Mouse (Mus musculus) midbrain, embryonic 10.5 days (tissue): ENCODE data around the gene Rcan3. TPM values are rescaled to one million over a fixed set of nuclear protein-coding genes. Genes with fewer than 3 reads are reported as not detected.

Experiments
- DNase-seq: peaks from one replicate; pipeline ENCODE4 v3.0.0-alpha.2; 2017; ENCODE audit warnings: low spot score
- H3K27ac ChIP-seq: fragments of 300-500 bp; sonication (generic); replicated peaks from 2 replicates; pipeline ENCODE4 v1.5.1; 2016; ENCODE audit warnings: mild to moderate bottlenecking
- H3K27me3 ChIP-seq: fragments of 300-500 bp; sonication (generic); 2 replicates; pipeline ENCODE4 v1.6.1; 2016; ENCODE audit warnings: low read depth, mild to moderate bottlenecking; ENCODE audit not compliant: poor library complexity, severe bottlenecking
- H3K36me3 ChIP-seq: fragments of 300-500 bp; sonication (generic); 2 replicates; pipeline ENCODE4 v1.6.1; 2016; ENCODE audit warnings: mild to moderate bottlenecking, moderate library complexity
- H3K4me1 ChIP-seq: fragments of 300-500 bp; sonication (generic); 2 replicates; pipeline ENCODE4 v1.6.1; 2016
- H3K4me3 ChIP-seq: fragments of 300-500 bp; sonication (generic); 2 replicates; pipeline ENCODE4 v1.5.1; 2016; ENCODE audit warnings: mild to moderate bottlenecking, moderate library complexity
- H3K9me3 ChIP-seq: fragments of 300-500 bp; sonication (generic); replicated peaks from 2 replicates; pipeline ENCODE4 v1.6.1; 2016; ENCODE audit warnings: mild to moderate bottlenecking
- WGBS: fragments of 180-500 bp; shearing (Covaris S2); methylation state at CpG from one replicate; pipeline ENCODE4 v1.1.7; 2016; 5-methylcytosine and 5-hydroxymethylcytosine counted together
- polyA plus RNA-seq: library from polyadenylated mRNA; unstranded; fragments of >200 nt; fragmentation: Nextera tagmentation; extraction: Ambion mirVana; gene quantifications from 2 replicates; pipeline ENCODE4 v1.2.1, GENCODE M21; 2016

The Rcan3 gene
- polyA plus RNA-seq, 1 experiment from 2014 or later: 9.4 TPM

- WGBS: 88% methylated on average over 2 of the region's 2 CpGs
- no peak for DNase-seq
- H3K4me1 ChIP-seq: peaks cover 6% of the 10 kb centered on the region; the same call in 1 of the 2 replicates
Measured at GRCm38 (mm10) chr4:135404916-135405315, 28.7 kb downstream of the Rcan3 start.

GRCm38 (mm10) chr4:135404048-135404447 is 29.6 kb downstream of the Rcan3 start:
- WGBS: 77% methylated on average over 10 of the region's 10 CpGs
- no peak for DNase-seq
- Histone ChIP-seq H3K27me3 (peaks cover 24% of the 10 kb centered on the region), H3K36me3 (no peaks in the 10 kb centered on the region), H3K27ac (no peak overlapping the region), H3K4me1 (peaks cover 6% of the 10 kb centered on the region; the same call in 1 of the 2 replicates), H3K4me3 (no peak overlapping the region), H3K9me3 (no peaks in the 10 kb centered on the region)

More at GRCm38 (mm10) chr4:135404916-135405315, 28.7 kb downstream of the Rcan3 start:
- no peak overlapping the region for H3K27ac ChIP-seq
- no peaks in the 10 kb centered on the region for H3K36me3 ChIP-seq
- H3K4me3 ChIP-seq: no peak overlapping the region
- H3K9me3 ChIP-seq: no peaks in the 10 kb centered on the region; the same call in 1 of the 2 replicates
- H3K27me3 ChIP-seq: peaks cover 16% of the 10 kb centered on the region

DNA sequence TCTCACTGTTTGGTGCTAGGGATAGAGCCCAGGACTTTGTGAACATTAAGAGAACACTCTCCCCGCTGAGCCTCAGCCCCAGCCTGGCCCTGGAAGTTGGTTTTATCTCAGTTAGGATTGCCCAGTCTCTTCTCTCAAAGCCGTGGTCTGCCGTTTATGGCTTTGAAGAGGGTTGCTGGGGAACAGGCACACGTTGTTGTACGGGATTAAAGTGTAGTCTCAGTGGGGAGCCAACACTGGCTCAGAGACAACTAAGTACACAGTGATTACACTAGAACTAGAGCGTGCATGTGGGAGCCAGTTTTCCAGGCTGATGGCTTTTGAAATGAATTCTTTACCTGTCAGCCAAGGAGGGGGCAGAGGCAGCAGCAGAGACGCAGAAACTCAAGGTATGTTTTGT is 31.8 kb downstream of the Rcan3 start:
- Histone ChIP-seq H3K27ac (no peak overlapping the region), H3K9me3 (no peaks in the 10 kb centered on the region), H3K36me3 (no peaks in the 10 kb centered on the region), H3K27me3 (peaks cover 46% of the 10 kb centered on the region), H3K4me1 (peaks cover 19% of the 10 kb centered on the region), H3K4me3 (no peak overlapping the region)
- no peak for DNase-seq
- WGBS: 21% methylated on average over 7 of the region's 7 CpGs

DNA sequence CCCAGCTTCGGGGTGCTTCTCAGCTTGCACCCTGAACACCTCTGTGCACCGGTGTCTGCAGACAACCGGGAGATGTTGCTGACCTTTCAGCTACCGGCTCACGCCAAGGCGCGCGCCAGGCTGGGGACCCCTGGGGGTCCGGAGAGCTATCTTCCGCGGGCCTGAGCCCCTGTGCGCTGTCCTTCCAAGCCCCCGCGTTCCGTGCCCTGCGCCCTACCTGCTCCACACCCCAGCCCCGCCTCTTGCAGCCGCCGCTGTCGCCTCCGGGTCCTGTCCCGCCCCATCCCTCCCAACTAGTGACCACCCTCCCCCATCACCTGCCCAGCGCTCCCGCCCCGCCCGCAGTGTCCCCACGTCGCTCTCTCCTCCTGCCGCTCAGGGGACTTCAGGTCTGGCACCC is 35.7 kb downstream of the Rcan3 start, which contains the start of gene Ncmap:
Ncmap (minus strand) TSS at position 237 of the 400 bp plus-strand sequence.
- no peaks in the 10 kb centered on the region for H3K9me3 ChIP-seq
- H3K4me1 ChIP-seq: peaks cover 19% of the 10 kb centered on the region
- DNase-seq: peak; percentile 19
- peaks cover 64% of the 10 kb centered on the region for H3K27me3 ChIP-seq
- H3K27ac ChIP-seq: no peak within 1 kb of the TSS; the same call in 1 of the 2 replicates
- H3K36me3 ChIP-seq: no peaks in the 10 kb centered on the region
- WGBS: under 1% methylated on average over 26 of the region's 29 CpGs
- peak within 1 kb of the TSS; percentile 53 for H3K4me3 ChIP-seq

- H3K36me3 ChIP-seq: no peaks in the 10 kb centered on the region
- H3K9me3 ChIP-seq: no peaks in the 10 kb centered on the region
- peak; percentile 32 for DNase-seq
- no peak overlapping the region for H3K27ac ChIP-seq
- 3% methylated on average over 16 of the region's 16 CpGs for WGBS
- peaks cover 19% of the 10 kb centered on the region for H3K4me1 ChIP-seq
- H3K4me3 ChIP-seq: peak overlapping the region; percentile 53
- peaks cover 64% of the 10 kb centered on the region for H3K27me3 ChIP-seq
Measured at GRCm38 (mm10) chr4:135397551-135397950, 36.1 kb downstream of the Rcan3 start.

DNA sequence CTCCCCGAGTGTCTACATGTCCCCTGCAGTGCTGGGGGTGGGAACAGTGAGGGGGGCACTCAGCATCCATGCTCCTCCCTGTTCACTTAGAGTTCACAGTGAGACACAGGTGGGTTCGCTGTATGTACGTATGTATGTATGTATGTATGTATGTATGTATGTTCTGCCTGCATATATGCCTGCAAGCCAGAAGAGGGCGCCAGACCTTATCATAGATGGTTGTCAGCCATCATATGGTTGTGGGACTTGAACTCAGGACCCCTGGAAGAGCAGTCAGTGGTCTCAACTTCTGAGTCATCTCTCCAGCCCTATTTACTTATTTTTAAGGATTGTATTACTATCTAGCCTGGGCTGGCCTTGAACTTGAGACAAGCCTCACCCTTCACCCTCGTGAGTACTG is 37.4 kb downstream of the Rcan3 start:
- no peak for DNase-seq
- Histone ChIP-seq H3K9me3 (no peaks in the 10 kb centered on the region), H3K27ac (no peak overlapping the region), H3K36me3 (no peaks in the 10 kb centered on the region), H3K4me3 (no peak overlapping the region), H3K27me3 (peaks cover 62% of the 10 kb centered on the region), H3K4me1 (peaks cover 13% of the 10 kb centered on the region)
- 91% methylated on average over 5 of the region's 5 CpGs for WGBS

DNA sequence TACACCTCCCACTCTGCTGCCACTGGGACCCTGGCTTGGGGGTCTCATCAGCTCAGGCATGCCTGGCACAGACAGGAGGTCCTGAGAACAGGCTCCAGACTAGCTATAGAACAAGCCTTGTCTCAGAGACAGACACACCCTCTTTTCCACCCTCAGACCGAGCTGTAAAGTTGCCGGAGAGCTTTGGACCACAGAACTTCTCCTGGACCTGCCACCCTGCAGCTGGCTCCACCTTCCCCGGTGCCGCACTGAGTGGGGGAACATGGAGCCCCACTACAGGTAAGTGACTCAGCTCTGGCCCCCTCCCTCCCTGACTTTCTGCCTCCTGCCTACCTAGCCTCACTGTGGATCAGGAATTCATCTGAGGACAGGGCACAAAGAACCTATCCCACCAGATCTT is 38.3 kb downstream of the Rcan3 start:
- no peak for DNase-seq
- H3K27me3 ChIP-seq: peaks cover 53% of the 10 kb centered on the region
- no peaks in the 10 kb centered on the region for H3K36me3 ChIP-seq
- no peak overlapping the region for H3K27ac ChIP-seq
- 90% methylated on average over 4 of the region's 4 CpGs for WGBS
- no peak overlapping the region for H3K4me3 ChIP-seq
- H3K9me3 ChIP-seq: no peaks in the 10 kb centered on the region
- H3K4me1 ChIP-seq: peaks cover 13% of the 10 kb centered on the region

- Histone ChIP-seq H3K36me3 (no peaks in the 10 kb centered on the region), H3K4me3 (no peak overlapping the region), H3K27me3 (peaks cover 46% of the 10 kb centered on the region), H3K27ac (no peak overlapping the region), H3K4me1 (peaks cover 13% of the 10 kb centered on the region), H3K9me3 (no peaks in the 10 kb centered on the region)
- 81% methylated on average over 7 of the region's 7 CpGs for WGBS
- no peak for DNase-seq
Measured at GRCm38 (mm10) chr4:135394666-135395065, 39.0 kb downstream of the Rcan3 start.

- Histone ChIP-seq H3K4me3 (no peak overlapping the region), H3K27ac (no peak overlapping the region), H3K36me3 (no peaks in the 10 kb centered on the region), H3K4me1 (peaks cover 11% of the 10 kb centered on the region), H3K9me3 (no peaks in the 10 kb centered on the region), H3K27me3 (peaks cover 33% of the 10 kb centered on the region)
- DNase-seq: no peak
- 76% methylated on average over 6 of the region's 6 CpGs for WGBS
Measured at GRCm38 (mm10) chr4:135393381-135393780, 40.3 kb downstream of the Rcan3 start.

DNA sequence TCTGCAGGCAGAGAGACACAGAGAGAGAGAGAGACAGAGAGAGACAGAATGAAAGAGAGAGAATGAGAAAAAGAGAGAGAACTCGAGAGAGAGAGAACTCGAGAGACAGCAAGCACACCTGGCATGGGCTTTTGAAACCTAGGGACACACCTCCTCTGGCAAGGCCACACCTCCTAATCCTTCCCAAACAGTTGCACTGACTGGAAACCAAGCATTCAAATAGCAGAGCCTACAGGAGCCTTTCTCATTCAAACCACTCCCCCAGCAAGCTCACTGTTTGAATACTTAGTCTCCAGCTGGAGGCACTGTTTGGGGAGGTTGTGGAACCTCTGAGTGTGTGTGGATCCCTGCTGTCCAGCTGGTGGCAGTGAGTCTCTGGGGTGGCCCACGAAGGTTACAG is 40.9 kb downstream of the Rcan3 start:
- Histone ChIP-seq H3K9me3 (no peaks in the 10 kb centered on the region), H3K27me3 (peaks cover 27% of the 10 kb centered on the region), H3K27ac (no peak overlapping the region), H3K36me3 (no peaks in the 10 kb centered on the region), H3K4me3 (no peak overlapping the region), H3K4me1 (peaks cover 6% of the 10 kb centered on the region)
- WGBS: 84% methylated on average over 3 of the region's 3 CpGs
- no peak for DNase-seq

DNA sequence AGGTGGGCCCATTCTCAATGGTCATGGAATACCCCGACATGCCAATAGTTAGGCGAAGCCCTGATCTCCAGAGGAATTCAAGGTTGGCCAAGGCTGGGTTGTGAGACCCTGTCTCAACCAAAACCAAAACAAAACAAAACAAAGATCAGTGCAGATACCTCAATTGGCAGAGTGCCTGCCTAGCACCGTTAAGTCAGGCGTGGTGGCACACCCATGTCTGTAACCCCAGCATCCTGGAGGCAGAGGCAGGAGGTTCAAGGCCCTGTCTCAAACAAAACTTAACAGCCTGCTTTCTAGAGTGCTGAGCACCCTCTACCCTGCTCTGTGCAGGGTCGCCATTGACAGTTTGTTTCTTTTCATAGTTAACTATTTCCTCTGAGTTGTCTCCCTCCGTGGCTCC is 42.6 kb downstream of the Rcan3 start:
- Histone ChIP-seq H3K4me3 (no peak overlapping the region), H3K9me3 (no peaks in the 10 kb centered on the region), H3K27me3 (peaks cover 9% of the 10 kb centered on the region), H3K4me1 (no peaks in the 10 kb centered on the region), H3K27ac (no peak overlapping the region), H3K36me3 (no peaks in the 10 kb centered on the region)
- 75% methylated on average over 6 of the region's 6 CpGs for WGBS
- DNase-seq: no peak

- no peaks in the 10 kb centered on the region for H3K9me3 ChIP-seq
- 73% methylated on average over 10 of the region's 10 CpGs for WGBS
Measured at GRCm38 (mm10) chr4:135385614-135386013, 48.0 kb downstream of the Rcan3 start.

DNA sequence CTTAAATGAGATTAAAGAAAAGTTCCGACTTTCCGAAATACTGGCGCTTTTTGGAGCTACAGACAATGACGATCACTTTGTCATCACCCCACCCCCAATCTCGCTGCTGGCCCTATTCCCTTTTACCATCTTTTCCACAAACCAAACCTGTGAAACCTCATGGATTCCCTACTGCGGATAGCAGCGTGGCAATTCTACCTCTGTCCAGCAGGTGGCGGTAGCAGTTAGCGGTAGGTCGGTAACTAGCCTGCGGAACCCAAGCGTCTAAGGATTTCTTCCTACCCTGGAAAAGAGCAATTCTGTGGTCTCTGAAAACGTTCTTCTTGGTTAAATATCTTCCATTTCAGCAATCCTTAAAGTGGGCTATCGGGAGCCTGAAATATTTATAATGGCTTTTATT is 51.3 kb downstream of the Rcan3 start:
- H3K9me3 ChIP-seq: no peaks in the 10 kb centered on the region
- no peaks in the 10 kb centered on the region for H3K36me3 ChIP-seq
- H3K4me3 ChIP-seq: no peak overlapping the region
- H3K4me1 ChIP-seq: peaks cover 9% of the 10 kb centered on the region
- peaks cover 9% of the 10 kb centered on the region for H3K27me3 ChIP-seq
- peak; percentile 79 for DNase-seq
- no peak overlapping the region for H3K27ac ChIP-seq
- 8% methylated on average over 14 of the region's 14 CpGs for whole genome bisulfite sequencing

More at GRCm38 (mm10) chr4:135385614-135386013, 48.0 kb downstream of the Rcan3 start:
- no peak overlapping the region for H3K4me3 ChIP-seq
- H3K27me3 ChIP-seq: peaks cover 9% of the 10 kb centered on the region
- peaks cover 9% of the 10 kb centered on the region for H3K4me1 ChIP-seq
- H3K36me3 ChIP-seq: no peaks in the 10 kb centered on the region
- DNase-seq: no peak
- no peak overlapping the region for H3K27ac ChIP-seq

GRCm38 (mm10) chr4:135381355-135381754 is 52.3 kb downstream of the Rcan3 start:
- no peaks in the 10 kb centered on the region for H3K36me3 ChIP-seq
- H3K4me1 ChIP-seq: peaks cover 9% of the 10 kb centered on the region
- H3K9me3 ChIP-seq: no peaks in the 10 kb centered on the region
- H3K4me3 ChIP-seq: no peak overlapping the region
- DNase-seq: no peak
- no peak overlapping the region for H3K27ac ChIP-seq
- WGBS: 58% methylated on average over 8 of the region's 8 CpGs
- peaks cover 9% of the 10 kb centered on the region for H3K27me3 ChIP-seq
